Mouse (Mus musculus) olfactory bulb, adult 2 months (tissue): ENCODE results near the gene BC049762. TPM values are rescaled to one million over a fixed set of nuclear protein-coding genes. Genes with fewer than 3 reads are reported as not detected.

Source experiments
- H3K27ac ChIP-seq: fragments of 200-500 bp; 2 replicates; pipeline ENCODE4 v1.5.1; 2012; ENCODE audit warnings: low read depth, low read length; ENCODE audit not compliant: insufficient read depth
- H3K4me1 ChIP-seq: fragments of 200-500 bp; 2 replicates; pipeline ENCODE4 v1.6.1; 2012; ENCODE audit warnings: low read length; ENCODE audit not compliant: control insufficient read depth, insufficient read depth
- H3K4me3 ChIP-seq: fragments of 200-500 bp; 2 replicates; pipeline ENCODE4 v1.5.1; 2012; ENCODE audit warnings: mild to moderate bottlenecking, low read depth, low read length, moderate library complexity; ENCODE audit not compliant: insufficient read depth
- CTCF ChIP-seq: fragments of 200-500 bp; IDR thresholded peaks from 2 replicates; pipeline ENCODE4 v1.5.1; 2012; ENCODE audit warnings: low read depth, mild to moderate bottlenecking, low read length, moderate library complexity; ENCODE audit not compliant: insufficient read depth
- POLR2A ChIP-seq: fragments of 200-500 bp; IDR thresholded peaks from 2 replicates; pipeline ENCODE4 v1.6.1; 2012; ENCODE audit warnings: mild to moderate bottlenecking, low read depth, low read length, moderate library complexity; ENCODE audit not compliant: insufficient read depth
- WGBS: fragments of 180-500 bp; shearing (Covaris S2); methylation state at CpG from one replicate; pipeline ENCODE4 v1.1.7; 2018; 5-methylcytosine and 5-hydroxymethylcytosine counted together
- polyA plus RNA-seq: library from polyadenylated mRNA; stranded (reverse); fragments of >200 nt; gene quantifications from 2 replicates; pipeline ENCODE4 v1.2.4, GENCODE M21; 2012; ENCODE audit warnings: low replicate concordance; ENCODE audit not compliant: missing spikeins, insufficient read depth, insufficient read length

BC049762 gene
- polyA plus RNA-seq: not detected in 2 replicates

DNA sequence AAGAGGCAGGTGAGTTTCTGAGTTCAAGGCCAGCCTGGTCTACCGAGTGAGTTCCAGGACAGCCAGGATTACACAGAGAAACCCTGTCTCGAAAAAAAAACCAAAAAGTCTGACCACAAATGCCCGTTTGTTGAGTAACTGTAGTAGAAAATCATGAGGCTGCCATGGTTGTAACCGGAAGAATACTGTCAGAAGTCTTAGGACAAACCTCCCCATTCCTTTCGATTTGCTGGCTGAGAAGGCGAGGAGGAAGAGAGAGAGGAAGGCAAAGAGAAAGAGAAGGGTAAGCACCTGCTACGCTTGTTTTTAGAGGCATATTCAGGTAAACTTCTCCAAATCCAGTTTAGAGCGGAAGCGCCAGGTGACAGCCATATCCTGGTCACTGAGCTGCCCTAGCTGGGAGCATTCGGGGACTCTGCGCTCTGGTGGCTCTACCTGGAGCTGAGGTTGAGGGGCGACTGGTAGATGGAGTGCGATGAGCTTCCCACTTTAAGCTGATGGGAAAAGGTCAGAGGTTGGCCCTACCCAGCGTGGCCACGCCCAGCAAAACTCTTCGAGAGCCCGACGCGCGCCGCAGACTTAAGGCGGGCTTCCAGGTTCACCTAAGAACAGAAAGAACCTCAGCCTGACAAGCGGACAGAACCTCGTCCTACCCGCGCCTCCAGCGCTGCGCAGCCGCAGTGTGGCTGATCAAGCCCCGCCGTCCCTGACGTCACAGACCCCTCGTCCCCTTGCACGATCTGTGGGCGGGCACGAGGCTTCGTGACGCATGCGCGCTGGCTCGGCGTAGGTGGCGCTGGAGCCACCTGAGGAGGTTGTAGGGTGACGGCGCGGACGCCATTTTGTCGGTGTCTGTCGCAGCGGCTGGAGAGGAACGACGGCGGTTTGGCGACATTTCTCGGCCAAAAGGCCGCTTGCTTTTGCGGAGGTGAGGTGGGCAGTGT, at the start of gene BC049762:
Gene BC049762 (minus strand): TSS at position 705 of the 944 bp plus-strand sequence.
- TF ChIP-seq CTCF (no peak), POLR2A (peak; percentile 98)
- H3K4me3 ChIP-seq: peak within 1 kb of the TSS; percentile 88
- 7% methylated on average over 57 of the region's 57 CpGs for WGBS
- H3K4me1 ChIP-seq: peaks cover 5% of the 10 kb centered on the region; the same call in 1 of the 2 replicates
- peak within 1 kb of the TSS; percentile 95 for H3K27ac ChIP-seq

DNA sequence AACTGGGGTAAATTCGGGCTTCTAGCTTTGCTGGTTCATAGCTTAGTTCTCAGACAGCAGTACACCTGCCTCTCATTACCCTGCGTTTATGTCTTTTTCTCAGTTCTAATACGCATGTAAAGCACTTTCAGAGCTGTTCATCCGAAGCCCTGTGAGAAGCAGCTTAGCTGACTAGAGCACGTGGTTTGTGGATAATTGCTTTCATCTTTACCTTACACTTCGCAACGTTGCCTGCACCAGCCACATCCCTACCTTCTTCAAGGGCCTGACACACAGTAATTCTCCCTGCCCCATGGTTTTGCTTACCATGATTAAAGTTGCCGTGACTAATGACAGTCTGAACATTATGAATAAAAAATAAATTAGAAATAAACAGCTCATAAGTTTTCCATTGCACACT, 49.0 kb upstream of the BC049762 start:
- TF ChIP-seq POLR2A (no peak), CTCF (no peak)

DNA sequence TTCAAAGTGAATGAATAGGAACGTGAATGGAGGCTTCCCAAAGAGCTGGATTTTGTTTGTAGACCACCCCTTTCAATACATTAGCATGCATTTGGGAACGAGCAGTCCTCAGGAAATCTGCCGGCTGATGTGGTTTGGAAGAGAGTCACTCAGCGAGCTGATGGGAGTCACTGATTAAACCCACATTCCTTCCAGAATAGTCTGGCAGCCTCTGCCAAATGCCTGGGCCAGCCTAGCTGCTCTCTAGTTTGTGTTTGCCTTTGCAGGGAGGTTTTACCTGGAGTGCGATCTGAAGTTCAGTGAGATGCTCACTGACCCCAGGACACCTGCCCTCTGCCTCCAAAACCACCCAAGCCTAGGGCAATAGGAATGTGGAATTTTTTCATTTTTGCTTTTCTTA, 45.5 kb upstream of the BC049762 start:
- H3K4me1 ChIP-seq: no peaks in the 10 kb centered on the region
- TF ChIP-seq CTCF (no peak), POLR2A (no peak)
- 69% methylated on average over 5 of the region's 5 CpGs for WGBS

More for the DNA sequence above, 49.0 kb upstream of the BC049762 start:
- Histone ChIP-seq H3K27ac (no peak overlapping the region), H3K4me3 (no peak overlapping the region), H3K4me1 (no peaks in the 10 kb centered on the region)
- 82% methylated on average over 8 of the region's 8 CpGs for WGBS

DNA sequence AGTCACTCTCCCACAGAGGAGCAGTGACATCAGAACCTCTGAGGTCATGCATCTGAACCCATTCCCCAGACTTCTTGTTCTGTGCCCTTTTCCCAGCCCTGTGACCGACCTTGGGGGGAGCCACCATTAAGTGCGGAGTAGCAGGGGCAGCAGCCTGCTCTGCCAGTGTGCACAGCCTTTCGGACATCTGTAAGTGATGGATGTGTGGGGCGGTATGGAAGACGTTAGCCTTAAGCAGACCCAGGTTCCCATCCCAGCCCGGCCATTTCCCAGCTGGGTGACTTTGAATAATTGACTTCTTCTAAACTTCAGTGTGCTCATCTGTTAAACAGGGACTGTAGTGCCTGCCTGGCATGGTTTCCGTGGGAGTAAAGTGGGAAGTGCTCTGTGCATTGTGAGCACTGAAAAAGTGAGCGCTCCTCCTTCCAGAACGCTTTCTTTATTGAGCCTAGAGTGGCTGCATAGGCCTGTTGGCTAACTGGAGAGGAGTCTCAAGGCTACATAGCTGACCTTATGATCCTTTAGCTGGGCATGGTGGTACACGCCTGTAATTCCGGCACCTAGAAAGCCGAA, 41.2 kb upstream of the BC049762 start:
- no peak overlapping the region for H3K27ac ChIP-seq
- no peak overlapping the region for H3K4me3 ChIP-seq
- no peak for TF ChIP-seq POLR2A
- no peak for TF ChIP-seq CTCF
- H3K4me1 ChIP-seq: no peaks in the 10 kb centered on the region
- WGBS: 67% methylated on average over 12 of the region's 12 CpGs

More for the DNA sequence above, 45.5 kb upstream of the BC049762 start:
- Histone ChIP-seq H3K27ac (no peak overlapping the region), H3K4me3 (no peak overlapping the region)

DNA sequence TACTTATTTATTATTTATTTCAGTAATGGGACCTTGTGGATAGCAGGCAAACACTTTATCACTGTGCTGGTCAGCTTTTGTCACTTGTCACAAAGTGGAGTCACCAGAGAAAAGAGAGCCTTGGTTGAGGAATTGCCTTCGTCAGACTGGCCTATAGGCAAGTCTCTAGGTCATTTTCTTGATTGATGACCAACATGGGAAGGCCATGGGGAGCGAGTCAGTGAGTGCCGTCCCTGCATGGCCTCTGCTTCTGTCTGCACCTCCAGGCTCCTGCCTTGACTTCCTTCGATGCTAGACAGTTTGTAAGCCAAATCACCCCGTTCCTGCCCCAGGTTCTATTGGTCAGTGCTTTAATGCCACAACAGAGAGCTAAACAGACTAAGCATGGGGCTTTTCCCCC, 39.5 kb upstream of the BC049762 start:
- WGBS: 96% methylated on average over 5 of the region's 5 CpGs
- no peak overlapping the region for H3K4me3 ChIP-seq
- no peak for TF ChIP-seq CTCF
- H3K4me1 ChIP-seq: no peaks in the 10 kb centered on the region
- H3K27ac ChIP-seq: no peak overlapping the region

DNA sequence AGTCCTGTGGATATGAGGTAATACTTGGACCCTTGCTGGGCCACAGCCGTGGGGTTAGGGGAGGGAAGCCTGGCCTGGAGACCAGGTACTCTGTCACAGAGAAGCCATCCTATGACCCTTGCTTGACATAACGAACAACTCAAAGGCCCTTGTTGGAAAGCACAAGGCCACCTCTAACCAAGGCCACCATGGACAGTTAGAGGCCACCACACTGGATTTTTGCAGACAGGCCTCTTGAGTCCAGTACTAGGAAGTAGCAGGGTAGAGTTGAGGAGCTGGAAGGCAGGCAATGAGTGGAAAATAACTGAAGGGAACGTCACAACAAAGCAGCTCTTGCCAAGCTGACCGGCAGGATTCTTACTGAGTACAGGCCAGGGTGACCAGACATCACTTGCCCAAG, 35.8 kb upstream of the BC049762 start:
- H3K4me3 ChIP-seq: no peak overlapping the region
- H3K4me1 ChIP-seq: 0 out of 2 replicates have a peak, but pooled peaks cover 5% of the 10 kb centered on the region
- 83% methylated on average over 4 of the region's 4 CpGs for WGBS
- TF ChIP-seq CTCF (no peak), POLR2A (no peak)
- H3K27ac ChIP-seq: no peak overlapping the region

DNA sequence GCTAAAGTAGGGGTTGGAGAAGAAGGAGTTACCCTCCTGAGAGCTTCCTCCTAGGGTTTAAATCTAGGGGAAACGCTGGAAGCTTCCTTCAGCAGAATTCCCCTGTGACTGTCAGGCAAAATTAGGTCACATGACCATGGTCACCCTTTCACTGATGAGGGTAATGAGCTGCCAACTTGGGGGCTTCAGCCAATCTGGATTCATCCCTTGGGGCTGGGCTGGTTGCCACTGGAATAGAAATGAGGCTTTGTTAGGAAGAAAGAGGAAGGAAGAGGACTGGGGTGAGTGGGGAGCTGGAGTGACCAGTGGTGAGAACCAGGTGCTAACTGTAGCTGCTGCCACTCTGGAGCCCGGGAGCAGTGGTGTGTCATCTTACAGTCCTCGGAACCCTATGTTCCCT, 32.9 kb upstream of the BC049762 start:
- 60% methylated on average over 3 of the region's 3 CpGs for WGBS

DNA sequence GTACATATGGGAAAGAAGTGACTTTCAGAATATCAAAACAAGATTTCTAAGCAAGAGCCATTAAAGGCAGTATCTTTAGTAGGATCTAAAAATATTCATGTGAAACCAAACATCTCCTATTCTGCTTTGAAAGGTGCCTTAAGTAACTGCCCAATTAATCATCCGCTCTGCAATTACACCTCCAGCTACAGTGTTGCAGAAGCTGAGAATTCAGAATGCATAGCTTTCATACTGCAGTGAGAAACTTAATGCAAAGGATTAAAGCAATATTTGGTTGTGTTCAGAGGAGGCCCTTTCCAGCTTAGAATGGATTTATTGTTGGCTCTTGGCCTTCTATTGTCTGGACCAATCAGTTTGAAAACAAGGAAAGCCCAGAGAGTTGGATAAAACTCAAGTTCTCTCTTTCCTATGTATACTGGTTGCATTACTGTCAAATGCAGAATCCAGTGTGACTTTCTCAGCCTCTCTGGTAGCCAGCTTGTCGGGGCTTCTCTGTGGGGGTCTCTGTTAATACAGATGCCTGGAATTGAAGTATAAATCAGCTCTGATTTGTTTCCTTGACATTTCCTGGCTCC, 31.2 kb upstream of the BC049762 start:
- WGBS: 25% methylated on average over 2 of the region's 2 CpGs
- Histone ChIP-seq H3K4me3 (no peak overlapping the region), H3K27ac (peak overlapping the region; percentile 27; the same call in 1 of the 2 replicates), H3K4me1 (peaks cover 14% of the 10 kb centered on the region; the same call in 1 of the 2 replicates)
- TF ChIP-seq POLR2A (no peak), CTCF (no peak)

More for the DNA sequence above, 32.9 kb upstream of the BC049762 start:
- Histone ChIP-seq H3K27ac (no peak overlapping the region), H3K4me1 (peaks cover 9% of the 10 kb centered on the region; the same call in 1 of the 2 replicates), H3K4me3 (no peak overlapping the region)
- no peak for TF ChIP-seq POLR2A
- TF ChIP-seq CTCF: no peak
